Mouse (Mus musculus): ENCODE results near the gene Ciz1. TPM values are rescaled to one million over a fixed set of nuclear protein-coding genes. Genes with fewer than 3 reads are reported as not detected.

Ciz1 gene
- polyA plus RNA-seq, 1 experiment from 2014 or later = 51.1 TPM

DNA sequence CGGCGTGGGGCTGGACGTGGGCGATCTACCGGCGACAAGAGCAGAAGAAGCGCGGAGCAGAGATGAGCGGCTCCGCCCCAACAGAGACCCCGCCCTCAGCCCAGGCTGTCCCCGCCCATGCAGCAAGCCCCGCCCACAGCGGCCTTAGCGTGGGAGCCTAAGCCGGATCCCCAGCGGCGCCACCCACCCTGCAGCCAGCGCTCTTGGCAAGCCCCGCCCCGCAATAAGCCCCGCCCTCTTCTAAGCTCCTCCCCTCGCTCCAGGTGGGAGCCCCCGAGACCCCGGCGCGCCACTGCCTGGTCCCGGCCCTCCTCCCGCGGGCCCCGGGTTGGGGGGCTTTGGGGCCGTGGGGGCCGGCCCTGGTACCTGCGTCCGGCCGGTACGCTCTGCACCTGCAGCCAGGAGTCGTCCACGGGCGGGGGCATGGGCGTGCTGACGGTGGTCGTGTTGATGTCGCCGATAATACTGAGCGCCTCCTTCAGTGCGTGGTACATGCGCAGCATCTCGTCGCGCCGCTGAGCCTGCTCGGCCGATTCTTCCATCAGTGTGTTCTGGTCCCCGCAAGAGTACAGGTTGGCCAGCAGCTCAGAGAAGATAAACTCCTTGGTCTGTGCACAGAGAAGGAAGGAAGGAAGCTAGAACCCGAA is 39.7 kb upstream of the Ciz1 start:
- peaks cover 39% of the 10 kb centered on the region for H3K27me3 ChIP-seq
- 2% methylated on average over 49 of the region's 56 CpGs for WGBS
- peaks cover 28% of the 10 kb centered on the region for H3K4me1 ChIP-seq (replicated peaks)
- H3K27ac ChIP-seq (replicated peaks) = no peak overlapping the region
- H3K4me2 ChIP-seq = peak overlapping the region; percentile 90
- H3K9me3 ChIP-seq = no peaks in the 10 kb centered on the region
- H3K4me3 ChIP-seq = peak overlapping the region; percentile 48
- peak overlapping the region; percentile 75 for H3K9ac ChIP-seq
- ATAC-seq (ENCODE audit: low read depth) = peak; percentile 41
- peaks cover 56% of the 10 kb centered on the region for H3K36me3 ChIP-seq

DNA sequence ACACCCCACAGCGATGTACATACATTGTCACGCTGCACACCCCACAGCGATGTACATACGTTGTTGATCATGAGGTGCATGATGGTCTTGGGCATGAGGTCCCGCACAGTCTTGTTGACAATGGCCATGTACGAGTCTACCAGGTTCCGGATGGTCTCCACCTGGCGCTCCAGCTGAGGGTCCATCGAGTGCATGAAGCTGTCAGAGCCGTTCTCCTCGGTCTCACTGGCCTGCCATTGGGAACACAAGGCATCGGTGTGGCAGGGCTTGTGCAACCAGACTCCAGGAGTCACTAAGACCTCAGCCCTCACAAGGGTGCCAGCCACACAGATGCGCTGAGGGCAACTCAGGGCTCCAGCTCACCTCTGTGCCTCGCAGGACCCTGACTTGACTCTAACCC is 37.3 kb upstream of the Ciz1 start:
- Histone ChIP-seq H3K36me3 (peaks cover 37% of the 10 kb centered on the region), H3K4me3 (no peak overlapping the region), H3K9me3 (no peaks in the 10 kb centered on the region), H3K4me1 (replicated peaks) (peaks cover 47% of the 10 kb centered on the region), H3K4me2 (no peak overlapping the region), H3K27ac (replicated peaks) (no peak overlapping the region), H3K9ac (no peak overlapping the region), H3K27me3 (peaks cover 50% of the 10 kb centered on the region)
- WGBS = 92% methylated on average over 14 of the region's 14 CpGs
- no peak for ATAC-seq (ENCODE audit: low read depth)

DNA sequence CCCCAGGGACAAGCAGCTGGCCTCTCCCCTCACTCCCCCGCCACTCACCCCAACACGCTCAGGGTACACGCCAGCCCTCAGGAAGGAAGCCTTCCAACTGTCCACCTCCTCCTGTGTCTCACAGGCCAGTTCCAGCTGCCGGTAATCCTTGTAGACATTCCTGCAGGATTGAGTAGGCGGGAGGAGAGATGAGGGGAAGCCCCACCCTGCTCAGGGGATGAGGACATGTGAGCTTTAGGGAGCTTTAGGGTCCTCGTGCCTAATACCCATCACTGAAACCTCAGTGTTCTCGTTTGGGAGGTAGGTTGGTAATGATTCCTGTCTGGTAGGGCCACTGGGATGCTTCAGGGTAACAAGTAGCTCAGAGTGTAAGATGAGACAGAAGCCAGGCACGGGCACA is 36.4 kb upstream of the Ciz1 start:
- Histone ChIP-seq H3K4me1 (replicated peaks) (peaks cover 48% of the 10 kb centered on the region), H3K9ac (no peak overlapping the region), H3K27ac (replicated peaks) (peak overlapping the region; percentile 4; the same call in 1 of the 2 replicates), H3K9me3 (no peaks in the 10 kb centered on the region), H3K4me2 (no peak overlapping the region), H3K36me3 (peaks cover 36% of the 10 kb centered on the region), H3K4me3 (no peak overlapping the region), H3K27me3 (peaks cover 51% of the 10 kb centered on the region)
- WGBS = 34% methylated on average over 8 of the region's 8 CpGs
- no peak for ATAC-seq (ENCODE audit: low read depth)

DNA sequence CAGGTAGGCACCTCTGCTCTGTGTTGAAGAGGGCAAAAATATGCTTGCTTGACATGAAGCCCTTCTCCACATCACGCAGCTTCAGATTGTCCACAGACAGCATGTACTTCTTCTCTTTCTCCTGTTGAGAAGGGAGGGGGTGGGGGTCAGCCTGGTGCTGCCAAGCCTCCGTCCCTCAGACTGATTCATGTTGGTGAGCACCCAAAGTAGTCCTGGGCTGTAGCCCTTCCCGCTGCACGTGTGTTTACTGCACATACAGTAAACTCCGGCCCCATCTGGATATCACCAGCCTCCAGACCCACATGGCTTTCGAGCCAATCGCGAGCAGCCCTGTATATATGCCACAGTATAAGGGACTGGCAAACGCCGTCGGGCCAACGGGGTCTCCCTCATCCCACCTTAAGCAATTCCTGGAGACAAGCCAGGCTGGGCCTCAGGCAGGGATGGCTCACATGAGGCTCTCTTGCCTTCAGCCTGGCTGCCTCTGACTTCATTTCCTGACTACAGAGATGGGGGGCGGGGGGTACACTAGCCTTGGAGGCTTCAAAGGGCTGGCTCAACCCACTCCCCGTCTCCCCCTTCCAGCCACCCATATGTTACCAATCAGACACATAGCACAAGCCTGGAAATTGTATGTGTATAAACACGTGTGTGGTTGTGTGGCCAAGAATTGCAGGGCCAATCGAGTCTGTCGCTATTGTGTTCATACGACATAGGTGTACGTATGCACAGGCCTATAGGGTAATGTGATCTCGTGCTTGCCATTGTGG is 35.1 kb upstream of the Ciz1 start:
- Histone ChIP-seq H3K4me3 (no peak overlapping the region), H3K9ac (no peak overlapping the region)
- 71% methylated on average over 20 of the region's 20 CpGs for WGBS

DNA sequence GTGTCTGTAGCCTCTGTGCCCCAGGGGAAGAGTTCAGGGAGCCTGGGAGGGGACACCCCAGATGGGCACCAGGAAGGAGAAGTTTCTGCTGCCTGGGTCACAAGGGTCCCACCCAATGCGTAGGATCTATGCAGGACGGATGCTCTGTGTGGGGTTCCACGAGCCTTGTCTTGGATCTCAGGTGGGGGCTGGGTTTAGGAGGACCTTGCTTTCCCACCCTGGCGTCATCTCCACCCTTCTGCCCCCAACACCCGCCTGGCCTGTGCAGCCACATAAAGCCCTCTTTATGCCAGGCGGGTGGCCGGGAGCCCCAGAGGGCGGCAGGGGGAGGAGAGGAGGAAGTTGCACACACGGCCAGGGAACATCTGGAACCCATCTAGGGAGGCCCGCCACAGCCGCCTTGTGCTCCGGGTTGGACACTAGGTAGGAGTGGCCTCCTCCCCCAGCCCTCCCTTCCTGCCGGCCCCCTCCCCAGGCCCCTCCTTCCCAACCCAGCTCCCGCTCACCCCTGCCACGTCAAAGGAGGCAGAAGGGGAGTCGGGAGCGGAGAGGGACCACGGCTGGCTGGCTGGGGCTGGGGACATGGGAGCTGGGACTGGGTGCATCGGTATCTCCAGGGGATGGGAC is 34.2 kb upstream of the Ciz1 start:
- Histone ChIP-seq H3K36me3 (peaks cover 34% of the 10 kb centered on the region), H3K27ac (replicated peaks) (peak overlapping the region; percentile 81), H3K4me1 (replicated peaks) (peaks cover 43% of the 10 kb centered on the region), H3K27me3 (peaks cover 40% of the 10 kb centered on the region), H3K4me3 (peak overlapping the region; percentile 26), H3K9ac (peak overlapping the region; percentile 60), H3K9me3 (no peaks in the 10 kb centered on the region), H3K4me2 (peak overlapping the region; percentile 38)
- peak; percentile 34; the same call in 1 of the 2 replicates for ATAC-seq (ENCODE audit: low read depth)
- 10% methylated on average over 16 of the region's 19 CpGs for WGBS

More for the DNA sequence above, 35.1 kb upstream of the Ciz1 start:
- peak; percentile 6; the same call in 1 of the 2 replicates for ATAC-seq (ENCODE audit: low read depth)
- Histone ChIP-seq H3K4me2 (no peak overlapping the region), H3K27ac (replicated peaks) (peak overlapping the region; percentile 49; the same call in 1 of the 2 replicates), H3K4me1 (replicated peaks) (peaks cover 40% of the 10 kb centered on the region), H3K27me3 (peaks cover 40% of the 10 kb centered on the region), H3K36me3 (peaks cover 31% of the 10 kb centered on the region), H3K9me3 (no peaks in the 10 kb centered on the region)

DNA sequence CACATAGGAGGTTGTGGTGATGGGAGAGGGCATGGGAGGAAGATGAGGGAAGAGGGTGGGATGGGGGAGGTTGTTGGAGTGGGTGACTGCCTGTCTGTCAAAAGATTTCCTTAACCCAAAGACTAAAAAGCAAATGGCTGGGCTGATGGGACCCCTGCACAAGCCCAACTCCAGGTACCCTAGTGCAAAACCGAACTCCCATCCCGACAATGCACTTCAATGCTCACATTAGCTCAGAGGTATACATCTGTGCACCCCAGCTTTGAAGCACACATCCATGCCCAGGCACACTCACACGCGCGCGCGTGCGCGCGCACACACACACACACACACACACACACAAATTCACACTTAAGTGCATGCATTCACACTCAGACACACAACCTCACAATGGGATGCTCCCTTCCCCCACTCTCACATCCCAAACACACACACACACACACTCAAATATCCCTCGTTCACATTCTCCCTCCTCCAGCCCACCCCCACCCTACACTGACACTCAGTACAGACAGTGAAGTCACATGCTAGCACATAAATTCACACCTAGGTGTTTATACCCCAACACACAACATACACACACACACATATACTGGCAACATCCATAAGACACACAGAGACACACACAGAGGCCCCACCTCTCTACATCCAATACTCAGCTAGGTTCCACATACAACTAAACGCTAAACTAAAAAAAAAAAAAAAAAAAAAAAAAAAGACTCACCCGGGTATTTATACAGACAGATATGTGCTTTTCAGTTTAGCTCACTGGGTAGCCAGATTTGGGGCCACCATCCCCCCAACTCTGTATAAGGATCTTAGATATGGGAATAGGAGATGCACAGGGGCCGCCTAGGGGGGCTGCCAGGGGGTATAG is 33.2 kb upstream of the Ciz1 start:
- peak overlapping the region; percentile 81 for H3K27ac ChIP-seq (replicated peaks)

DNA sequence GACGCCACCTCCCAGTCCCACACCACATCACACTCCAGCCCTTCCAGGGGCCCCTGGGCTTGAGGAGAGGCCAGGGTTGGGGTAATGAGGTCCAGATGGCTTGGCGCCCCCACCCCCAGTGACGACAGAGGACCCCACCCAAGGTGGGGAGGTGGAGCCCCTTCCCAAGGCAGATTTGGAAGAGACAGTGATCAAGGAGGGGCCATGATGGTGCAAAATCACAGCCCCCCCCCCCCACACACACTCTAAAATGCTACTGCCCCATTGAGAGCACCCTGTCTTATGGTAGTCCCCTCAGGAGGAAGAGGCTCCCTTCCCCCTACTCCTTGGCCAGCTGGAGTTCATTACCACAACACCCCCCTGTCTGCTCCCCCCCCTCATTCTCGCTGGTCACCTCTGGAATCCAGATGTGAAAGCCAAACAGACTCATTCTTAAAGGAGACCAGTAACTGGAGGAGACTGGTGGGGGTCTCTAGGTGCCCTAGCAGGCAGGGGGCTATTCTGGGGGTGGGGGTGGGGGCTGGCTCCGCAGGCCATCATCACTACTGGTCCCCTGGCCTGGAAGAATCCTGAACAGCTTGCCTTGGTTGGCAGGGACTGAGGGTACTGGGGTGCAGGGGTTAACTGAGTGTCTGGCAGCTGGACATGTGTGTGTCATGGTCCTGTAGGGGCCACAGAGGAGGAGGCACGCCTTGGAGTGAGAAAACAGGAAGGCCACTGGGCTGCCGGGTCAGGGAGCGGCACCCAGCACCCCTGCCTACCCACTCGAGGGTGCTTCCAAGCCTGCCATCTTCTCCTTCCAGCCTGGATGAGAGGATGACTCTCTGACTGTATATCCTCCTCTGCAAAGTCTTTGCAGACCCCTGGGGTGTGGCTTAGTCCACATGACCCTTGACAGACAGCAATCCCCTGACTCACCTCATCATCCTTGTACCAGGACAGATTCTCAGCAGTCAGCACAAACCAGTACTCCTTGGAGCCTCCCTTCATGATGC is 32.2 kb upstream of the Ciz1 start:
- peaks cover 29% of the 10 kb centered on the region for H3K27me3 ChIP-seq
- H3K36me3 ChIP-seq = peaks cover 38% of the 10 kb centered on the region
- H3K4me3 ChIP-seq = no peak overlapping the region
- H3K27ac ChIP-seq (replicated peaks) = no peak overlapping the region; the same call in 1 of the 2 replicates
- H3K4me1 ChIP-seq (replicated peaks) = peaks cover 50% of the 10 kb centered on the region
- WGBS = 50% methylated on average over 9 of the region's 9 CpGs
- no peaks in the 10 kb centered on the region for H3K9me3 ChIP-seq
- 0 out of 2 replicates have a peak overlapping the region, but pooled peaks have one; percentile 18 for H3K4me2 ChIP-seq
- ATAC-seq (ENCODE audit: low read depth) = no peak
- 0 out of 2 replicates have a peak overlapping the region, but pooled peaks have one; percentile 26 for H3K9ac ChIP-seq

More for the DNA sequence above, 33.2 kb upstream of the Ciz1 start:
- peaks cover 50% of the 10 kb centered on the region for H3K4me1 ChIP-seq (replicated peaks)
- no peaks in the 10 kb centered on the region for H3K9me3 ChIP-seq
- WGBS = 81% methylated on average over 14 of the region's 14 CpGs
- H3K4me2 ChIP-seq = peak overlapping the region; percentile 38
- H3K36me3 ChIP-seq = peaks cover 37% of the 10 kb centered on the region
- peak overlapping the region; percentile 60 for H3K9ac ChIP-seq
- peaks cover 34% of the 10 kb centered on the region for H3K27me3 ChIP-seq
- H3K4me3 ChIP-seq = peak overlapping the region; percentile 26
- no peak for ATAC-seq (ENCODE audit: low read depth)

DNA sequence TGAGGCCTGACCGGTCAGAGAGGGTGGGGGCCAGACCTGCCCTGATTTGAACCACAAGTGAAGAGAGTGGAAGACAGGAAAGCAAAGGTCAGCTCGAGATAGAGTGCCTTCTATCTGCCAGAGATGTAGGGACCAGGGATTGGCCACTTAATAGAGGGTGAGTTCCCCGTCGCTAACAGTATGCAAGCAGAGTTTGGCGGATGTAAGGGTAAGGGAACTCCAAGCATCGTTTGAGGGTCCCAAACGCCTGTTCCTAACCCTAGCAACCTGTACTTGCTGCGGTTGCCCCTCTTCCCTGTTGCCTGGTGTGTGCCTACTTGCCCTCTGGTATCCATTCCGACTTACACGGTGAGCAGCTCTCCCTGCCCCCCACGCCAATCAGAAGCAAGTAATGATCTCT is 31.4 kb upstream of the Ciz1 start:
- H3K4me3 ChIP-seq = no peak overlapping the region
- WGBS = 71% methylated on average over 11 of the region's 11 CpGs
- no peaks in the 10 kb centered on the region for H3K9me3 ChIP-seq
- no peak overlapping the region for H3K4me2 ChIP-seq
- H3K4me1 ChIP-seq (replicated peaks) = peaks cover 50% of the 10 kb centered on the region
- peaks cover 31% of the 10 kb centered on the region; the same call in 1 of the 2 replicates for H3K36me3 ChIP-seq
- H3K27ac ChIP-seq (replicated peaks) = no peak overlapping the region
- no peak for ATAC-seq (ENCODE audit: low read depth)
- H3K27me3 ChIP-seq = peaks cover 24% of the 10 kb centered on the region
- no peak overlapping the region for H3K9ac ChIP-seq

DNA sequence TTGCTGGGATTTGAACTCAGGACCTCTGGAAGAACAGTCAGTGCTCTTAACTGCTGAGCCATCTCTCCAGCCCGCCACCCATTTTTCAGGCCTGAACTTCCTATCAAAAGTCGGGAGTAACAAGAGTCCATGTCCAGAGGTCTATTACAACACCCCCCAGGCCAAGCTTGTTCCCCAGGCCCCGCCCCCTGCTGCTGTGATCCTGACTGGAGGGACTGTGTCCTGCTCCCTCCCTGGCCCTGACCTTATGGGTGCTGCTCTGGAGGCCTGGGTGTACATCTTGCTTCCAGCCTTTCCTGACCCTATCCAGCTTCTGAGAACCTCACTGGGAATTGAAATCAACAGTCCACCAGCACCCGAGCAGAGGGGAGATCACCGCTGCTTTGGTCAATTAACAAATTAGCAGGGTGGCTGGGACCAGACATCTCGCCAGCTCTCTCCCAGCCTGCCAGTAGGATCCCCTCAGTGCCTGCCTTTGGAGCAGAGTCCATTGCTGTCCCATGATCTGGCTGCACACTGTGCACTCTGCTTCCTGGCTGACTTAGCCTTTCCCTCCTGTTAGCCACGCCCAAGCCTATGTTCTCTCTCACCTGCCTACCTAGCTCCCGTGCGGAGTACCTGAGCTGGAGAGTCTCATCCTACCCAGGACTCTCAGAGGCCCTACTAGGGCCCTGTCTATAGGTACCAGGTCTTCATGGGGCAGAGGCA is 30.4 kb upstream of the Ciz1 start:
- H3K9me3 ChIP-seq = no peaks in the 10 kb centered on the region
- H3K36me3 ChIP-seq = peaks cover 26% of the 10 kb centered on the region; the same call in 1 of the 2 replicates
- H3K4me2 ChIP-seq = no peak overlapping the region
- no peak overlapping the region for H3K4me3 ChIP-seq
- no peak overlapping the region; the same call in 1 of the 2 replicates for H3K9ac ChIP-seq
- peaks cover 20% of the 10 kb centered on the region for H3K27me3 ChIP-seq
- ATAC-seq (ENCODE audit: low read depth) = no peak
- 66% methylated on average over 9 of the region's 9 CpGs for WGBS
- peak overlapping the region; percentile 83 for H3K27ac ChIP-seq (replicated peaks)
- H3K4me1 ChIP-seq (replicated peaks) = peaks cover 50% of the 10 kb centered on the region
